ENCODE assay signal across 24 mouse cellular contexts in genomic region chr1:59830194-59830593, GRCm38 (mm10).
DNase-seq lines count a peak whose midpoint lies in the region; ATAC-seq and TF ChIP-seq lines count a peak whose summit lies in the region.
"Had no signal": no experiment of that assay in that cellular context is flagged by ENCODE, and none has a peak within 500 bp of the region (broad histone marks: within the 10 kb centered on the region; RNA-seq: fewer than 3 reads in every experiment).

No protein-coding gene starts in this region.

- WGBS in kidney, postnatal 0 days, result 60% methylated on average over 6 of the region's 6 CpGs
- WGBS in midbrain, embryonic 14.5 days, result 84% methylated on average over 6 of the region's 6 CpGs

- H3K4me2 ChIP-seq in kidney, postnatal 0 days (ENCODE audit: low read length), result no peak overlapping the region
- no peak overlapping the region for H3K4me2 ChIP-seq in midbrain, embryonic 14.5 days (ENCODE audit: low read length)
- H3K4me2 ChIP-seq: heart, embryonic 13.5 days; hindbrain, embryonic 14.5 days; kidney, embryonic 15.5 days; limb, embryonic 12.5 days; neural tube, embryonic 15.5 days had no signal

- H3K4me1 ChIP-seq in kidney, postnatal 0 days (replicated peaks; ENCODE audit: insufficient read depth, low read length), result 0 out of 2 replicates have a peak, but pooled peaks cover 3% of the 10 kb centered on the region
- H3K4me1 ChIP-seq in G1E (ENCODE audit: insufficient read depth, low read depth, low read length), result peaks cover 42% of the 10 kb centered on the region
- H3K4me1 ChIP-seq in midbrain, embryonic 14.5 days (ENCODE audit: control insufficient read depth, insufficient read depth, low read length), result no peaks in the 10 kb centered on the region

- H3K9me3 ChIP-seq in kidney, postnatal 0 days (replicated peaks; ENCODE audit: low read length), result no peaks in the 10 kb centered on the region
- no peaks in the 10 kb centered on the region for H3K9me3 ChIP-seq in G1E (replicated peaks)
- no peaks in the 10 kb centered on the region for H3K9me3 ChIP-seq in midbrain, embryonic 14.5 days (ENCODE audit: control insufficient read depth, low read length)
- H3K9me3 ChIP-seq: heart, embryonic 13.5 days; kidney, embryonic 15.5 days; limb, embryonic 12.5 days; neural tube, embryonic 15.5 days had no signal

- no peaks in the 10 kb centered on the region for H3K27me3 ChIP-seq in kidney, postnatal 0 days (ENCODE audit: insufficient read depth, low read length)
- H3K27me3 ChIP-seq in G1E (ENCODE audit: insufficient read depth, low read length), result no peaks in the 10 kb centered on the region
- no peaks in the 10 kb centered on the region for H3K27me3 ChIP-seq in midbrain, embryonic 14.5 days (ENCODE audit: control insufficient read depth, insufficient read depth, low read length)
- H3K27me3 ChIP-seq: heart, embryonic 13.5 days; kidney, embryonic 15.5 days; limb, embryonic 12.5 days; neural tube, embryonic 15.5 days had no signal

- peak overlapping the region; percentile 25; the same call in 1 of the 2 replicates for H3K27ac ChIP-seq in kidney, postnatal 0 days
- H3K27ac ChIP-seq in midbrain, embryonic 14.5 days (replicated peaks; ENCODE audit: low read depth, low read length), result no peak overlapping the region
- H3K27ac ChIP-seq: heart, embryonic 13.5 days; hindbrain, embryonic 14.5 days; kidney, embryonic 15.5 days; limb, embryonic 12.5 days; macrophage; neural tube, embryonic 15.5 days had no signal

- no peak overlapping the region for H3K9ac ChIP-seq in kidney, postnatal 0 days (ENCODE audit: low read depth, low read length)
- H3K9ac ChIP-seq in midbrain, embryonic 14.5 days (replicated peaks; ENCODE audit: low read length), result no peak overlapping the region
- H3K9ac ChIP-seq: forebrain, postnatal 0 days; heart, embryonic 13.5 days; hindbrain, embryonic 14.5 days; kidney, embryonic 15.5 days; limb, embryonic 12.5 days; neural tube, embryonic 15.5 days had no signal

- H3K4me3 ChIP-seq in kidney, postnatal 0 days (replicated peaks; ENCODE audit: low read depth, low read length), result no peak overlapping the region
- H3K4me3 ChIP-seq in G1E (ENCODE audit: low read depth, low read length), result no peak overlapping the region; the same call in 1 of the 2 replicates
- no peak overlapping the region for H3K4me3 ChIP-seq in midbrain, embryonic 14.5 days (replicated peaks; ENCODE audit: low read depth, low read length)
- H3K4me3 ChIP-seq: heart, embryonic 13.5 days; kidney, embryonic 15.5 days; limb, embryonic 12.5 days; neural tube, embryonic 15.5 days had no signal

- no peak for DNase-seq in kidney, postnatal 0 days (ENCODE audit: low spot score)
- no peak for DNase-seq in kidney, adult 11 months
- peak; percentile 48 for DNase-seq in G1E (ENCODE audit: low spot score)
- no peak for DNase-seq in layer of hippocampus, postnatal 10 days (ENCODE audit: low spot score in 2 of 2)
- no peak for DNase-seq in frontal cortex, postnatal 25 days (ENCODE audit: low spot score in 2 of 2)
- DNase-seq in midbrain, embryonic 14.5 days, result no peak
- DNase-seq: adrenal gland, postnatal 36 days; cerebellum, adult 9-11 months; embryo, embryonic 11 days; forebrain, postnatal 0 days; lung, adult 18-20 months; right cerebral cortex, postnatal 14 days; spleen, adult 18-20 months; thymus, adult 18-20 months; thymus, postnatal 4 days had no signal

- ATAC-seq in kidney, postnatal 0 days (replicated peaks; ENCODE audit: low FRiP score, low read depth), result no peak
- ATAC-seq in G1E (ENCODE audit: extremely low read depth, insufficient number of reproducible peaks, low FRiP score, poor library complexity, severe bottlenecking), result peak; percentile 92
- peak; percentile 62 to 76; a peak in 3 of 4 replicates for ATAC-seq in hematopoietic stem cell, adult 5-6 weeks (replicated peaks in 1 of 2; ENCODE audit: insufficient read depth in 1 of 2, low FRiP score in 2 of 2, low TSS enrichment in 1 of 2, low read depth in 1 of 2, poor library complexity in 2 of 2, severe bottlenecking in 2 of 2)
- ATAC-seq in megakaryocyte, adult 5-6 weeks (ENCODE audit: poor library complexity, severe bottlenecking), result peak; percentile 47
- ATAC-seq in midbrain, embryonic 14.5 days (ENCODE audit: low FRiP score, low TSS enrichment), result no peak
- ATAC-seq: forebrain, postnatal 0 days; midbrain, embryonic 16.5 days had no signal

- no peak for TF ChIP-seq CTCF in kidney, postnatal 0 days (IDR thresholded peaks at IDR 0.05; ENCODE audit: low read depth)
- TF ChIP-seq CTCF in G1E (IDR thresholded peaks at IDR 0.05; ENCODE audit: low read depth, low read length), result no peak

- no peaks in the 10 kb centered on the region for H3K36me3 ChIP-seq in kidney, postnatal 0 days (ENCODE audit: insufficient read depth, low read length)
- H3K36me3 ChIP-seq in G1E (replicated peaks), result peaks cover 8% of the 10 kb centered on the region
- peaks cover 5% of the 10 kb centered on the region; the same call in 1 of the 2 replicates for H3K36me3 ChIP-seq in midbrain, embryonic 14.5 days (ENCODE audit: control insufficient read depth, insufficient read depth, low read length)

Comparison
In these comparisons a context has a peak if more than half of its experiments do, and no peak if none do; other contexts are left out.
1. ATAC-seq: peak in G1E (single experiment), hematopoietic stem cell, adult 5-6 weeks (2 of 2) and megakaryocyte, adult 5-6 weeks (single experiment); none in kidney, postnatal 0 days (single experiment) and midbrain, embryonic 14.5 days (single experiment).